Mouse (Mus musculus) bone marrow macrophage, adult 2 months (primary cell): ENCODE data around the gene Adamts9.

Experiments used
- CTCF ChIP-seq: IDR thresholded peaks from 2 replicates; pipeline ENCODE4 v1.5.1; 2012; ENCODE audit warnings: low read depth, mild to moderate bottlenecking, low read length, moderate library complexity
- POLR2A ChIP-seq: IDR thresholded peaks from 2 replicates; pipeline ENCODE4 v1.6.1; 2012; ENCODE audit warnings: mild to moderate bottlenecking, low read depth, low read length, borderline replicate concordance

GRCm38 (mm10) chr6:92823991-92824390 lies 119.3 kb downstream of the Adamts9 start:
- TF ChIP-seq CTCF = no peak
- no peak for TF ChIP-seq POLR2A
